Comparison of ENCODE assay signal across 8 mouse cellular contexts in genomic region chr8:84201545-84202245, GRCm38 (mm10). TPM values are rescaled to one million over a fixed set of nuclear protein-coding genes. Genes with fewer than 3 reads are reported as not detected.
DNase-seq lines count a peak whose midpoint lies in the region; ATAC-seq and TF ChIP-seq lines count a peak whose summit lies in the region.

No protein-coding gene starts in this region.

- intact Hi-C loops in heart, postnatal 25 days (cut with DNase I), result loop anchor here (5.0 kb wide), 1 partner anchor 506 kb away; no protein-coding TSS in a partner anchor

- H3K4me2 ChIP-seq in forebrain, embryonic 12.5 days, result peak overlapping the region; percentile 87

- no peaks in the 10 kb centered on the region for H3K27me3 ChIP-seq in G1E (ENCODE audit: insufficient read depth, low read length)
- peaks cover 22% of the 10 kb centered on the region; the same call in 1 of the 2 replicates for H3K27me3 ChIP-seq in forebrain, embryonic 12.5 days
- H3K27me3 ChIP-seq in megakaryocyte, embryonic 14.5 days (replicated peaks), result no peaks in the 10 kb centered on the region

- DNase-seq in 416B (ENCODE audit: low read depth) (peak; percentile 84), G1E (ENCODE audit: low spot score) (peak; percentile 51)
- peak; percentile 86 for DNase-seq in heart, postnatal 25 days (ENCODE audit: low spot score)
- DNase-seq in kidney, postnatal 4 days, result peak; percentile 64 to 80
- DNase-seq in urinary bladder, postnatal 4 days (ENCODE audit: low spot score in 2 of 2), result peak; percentile 70 to 74

- TF ChIP-seq CTCF in G1E (IDR thresholded peaks at IDR 0.05; ENCODE audit: low read depth, low read length), result no peak

- peaks cover 45% of the 10 kb centered on the region for H3K36me3 ChIP-seq in G1E (replicated peaks)
- no peaks in the 10 kb centered on the region for H3K36me3 ChIP-seq in forebrain, embryonic 12.5 days (replicated peaks)
- peaks cover 37% of the 10 kb centered on the region for H3K36me3 ChIP-seq in megakaryocyte, embryonic 14.5 days (replicated peaks; ENCODE audit: low read length)

- peak overlapping the region; percentile 93 for H3K27ac ChIP-seq in forebrain, embryonic 12.5 days

- peaks cover 83% of the 10 kb centered on the region for H3K4me1 ChIP-seq in G1E (ENCODE audit: insufficient read depth, low read depth, low read length)
- peaks cover 65% of the 10 kb centered on the region for H3K4me1 ChIP-seq in forebrain, embryonic 12.5 days
- peaks cover 88% of the 10 kb centered on the region for H3K4me1 ChIP-seq in megakaryocyte, embryonic 14.5 days

- no peak for ATAC-seq in G1E (ENCODE audit: extremely low read depth, insufficient number of reproducible peaks, low FRiP score, poor library complexity, severe bottlenecking)
- ATAC-seq in forebrain, embryonic 12.5 days (ENCODE audit: low FRiP score), result no peak
- ATAC-seq in frontal cortex, adult (ENCODE audit: low TSS enrichment), result no peak

- peak overlapping the region; percentile 66 for H3K9ac ChIP-seq in forebrain, embryonic 12.5 days

- WGBS in forebrain, embryonic 12.5 days, result 65% methylated on average over 15 of the region's 15 CpGs

- H3K4me3 ChIP-seq in G1E (ENCODE audit: low read depth, low read length), result peak overlapping the region; percentile 89
- peak overlapping the region; percentile 49 for H3K4me3 ChIP-seq in forebrain, embryonic 12.5 days (replicated peaks)
- peak overlapping the region; percentile 99 for H3K4me3 ChIP-seq in megakaryocyte, embryonic 14.5 days (replicated peaks)

- no peaks in the 10 kb centered on the region for H3K9me3 ChIP-seq in G1E (replicated peaks)
- no peaks in the 10 kb centered on the region for H3K9me3 ChIP-seq in forebrain, embryonic 12.5 days
- H3K9me3 ChIP-seq in megakaryocyte, embryonic 14.5 days, result no peaks in the 10 kb centered on the region

RNA-seq across cellular contexts. Expression of gene Nanos3, which starts 16.7 kb away (rescaled TPM):
- total RNA-seq in G1E (2014; fragmentation: Nextera tagmentation), result not detected in 2 replicates
- not detected in 2 replicates for total RNA-seq in G1E (2017)
- polyA plus RNA-seq in G1E (2012), result 0.19 TPM in 1 of 2 replicates, not detected in the other
- 5.9 and 6.0 TPM in 2 replicates for polyA plus RNA-seq in forebrain, embryonic 12.5 days (2016; fragmentation: Nextera tagmentation; extraction: Ambion mirVana)
- total RNA-seq in heart, postnatal 25 days (2021), result 1 to 10 TPM in 1 of 2 experiments, under 1 TPM in 1; 0.73 to 1.4 TPM
- 0.87 TPM in 1 of 2 replicates, not detected in the other for polyA plus RNA-seq in megakaryocyte, embryonic 14.5 days (2012; ENCODE audit: insufficient read depth, low replicate concordance)

RNA-seq across cellular contexts. Expression of gene Zswim4, which starts 35.2 kb away (rescaled TPM):
- total RNA-seq in G1E (2014; fragmentation: Nextera tagmentation) (8.5 and 9.7 TPM in 2 replicates), G1E (2017) (5.7 and 7.3 TPM in 2 replicates)
- 14.6 and 19.0 TPM in 2 replicates for polyA plus RNA-seq in G1E (2012)
- polyA plus RNA-seq in forebrain, embryonic 12.5 days (2016; fragmentation: Nextera tagmentation; extraction: Ambion mirVana), result 47.7 and 53.4 TPM in 2 replicates
- 1 to 10 TPM; 8.2 to 8.8 TPM for total RNA-seq in heart, postnatal 25 days (2021)
- 14.1 and 16.0 TPM in 2 replicates for polyA plus RNA-seq in megakaryocyte, embryonic 14.5 days (2012; ENCODE audit: insufficient read depth, low replicate concordance)

RNA-seq across cellular contexts. Expression of gene D8Ertd738e, which starts 47.8 kb away (rescaled TPM):
- 106 and 132 TPM in 2 replicates for total RNA-seq in G1E (2014; fragmentation: Nextera tagmentation)
- total RNA-seq in G1E (2017), result 197 and 232 TPM in 2 replicates
- 257 and 291 TPM in 2 replicates for polyA plus RNA-seq in G1E (2012)
- polyA plus RNA-seq in forebrain, embryonic 12.5 days (2016; fragmentation: Nextera tagmentation; extraction: Ambion mirVana), result 267 and 271 TPM in 2 replicates
- 100 to 1,000 TPM; 227 to 240 TPM for total RNA-seq in heart, postnatal 25 days (2021)
- polyA plus RNA-seq in megakaryocyte, embryonic 14.5 days (2012; ENCODE audit: insufficient read depth, low replicate concordance), result 80.4 and 326 TPM in 2 replicates

RNA-seq across cellular contexts. Expression of gene 4930432K21Rik, which starts 53.9 kb away (rescaled TPM):
- 0.34 TPM in 1 of 2 replicates, not detected in the other for total RNA-seq in G1E (2014; fragmentation: Nextera tagmentation)
- total RNA-seq in G1E (2017), result 0.55 and 0.58 TPM in 2 replicates
- polyA plus RNA-seq in G1E (2012), result 0.08 and 0.11 TPM in 2 replicates
- 2.1 and 2.3 TPM in 2 replicates for polyA plus RNA-seq in forebrain, embryonic 12.5 days (2016; fragmentation: Nextera tagmentation; extraction: Ambion mirVana)
- under 1 TPM; 0.10 to 0.28 TPM for total RNA-seq in heart, postnatal 25 days (2021)
- 0.72 TPM in 1 of 2 replicates, not detected in the other for polyA plus RNA-seq in megakaryocyte, embryonic 14.5 days (2012; ENCODE audit: insufficient read depth, low replicate concordance)

RNA-seq across cellular contexts. Expression of gene Cc2d1a, which starts 54.0 kb away (rescaled TPM):
- total RNA-seq in G1E (2014; fragmentation: Nextera tagmentation) (7.9 and 9.6 TPM in 2 replicates), G1E (2017) (4.8 and 5.1 TPM in 2 replicates)
- polyA plus RNA-seq in G1E (2012), result 21.3 and 25.5 TPM in 2 replicates
- 17.7 and 20.4 TPM in 2 replicates for polyA plus RNA-seq in forebrain, embryonic 12.5 days (2016; fragmentation: Nextera tagmentation; extraction: Ambion mirVana)
- 10 to 100 TPM; 10.3 to 11.8 TPM for total RNA-seq in heart, postnatal 25 days (2021)
- 28.0 and 32.7 TPM in 2 replicates for polyA plus RNA-seq in megakaryocyte, embryonic 14.5 days (2012; ENCODE audit: insufficient read depth, low replicate concordance)

Comparison
In these comparisons a context has a peak if more than half of its experiments do, and no peak if none do; other contexts are left out.
1. H3K4me3 ChIP-seq: peak in every context shown above with its lines; median percentile 99 in megakaryocyte, embryonic 14.5 days; 89 in G1E; 49 in forebrain, embryonic 12.5 days.